Mouse (Mus musculus) left cerebral cortex, adult 6 months (tissue): ENCODE results near the gene Atg13. TPM values are rescaled to one million over a fixed set of nuclear protein-coding genes. Genes with fewer than 3 reads are reported as not detected.

Source experiments
- long read RNA-seq, 2 experiments: library from polyadenylated mRNA; unstranded; transcript quantifications; one replicate each; pipeline ENCODE4 v2.0.0; 2019 to 2020
- polyA plus RNA-seq: library from polyadenylated mRNA; unstranded; fragments of <200 nt; fragmentation: Nextera tagmentation; gene quantifications from 2 replicates; pipeline ENCODE4 v1.2.3, GENCODE M21; 2021

Gene Atg13
- 51.1 and 52.3 TPM in 2 replicates for polyA plus RNA-seq
- long read RNA-seq, experiment 1, transcript Atg13-202 (16 exons, 3,551 nt): minor isoform, 16 of 192 reads
- long read RNA-seq, experiment 1, transcript Atg13-201 (17 exons, 3,604 nt): major isoform, 65 of 192 reads
- long read RNA-seq, experiment 1, partial matches to known transcripts: 12 of 192 reads
- long read RNA-seq, experiment 1, other reads (novel, unspliced or antisense): 97 of 192 reads
- long read RNA-seq, experiment 2, transcript Atg13-201 (17 exons, 3,604 nt): major isoform, 15 of 46 reads
- long read RNA-seq, experiment 2, partial matches to known transcripts: 3 of 46 reads
- long read RNA-seq, experiment 2, other reads (novel, unspliced or antisense): 24 of 46 reads

GRCm38 (mm10) chr2:91710272-91711234 is at the start of gene Atg13, which contains the start of gene Harbi1:
Atg13 (minus strand) TSS chr2:91710576.
Harbi1 (plus strand) TSS chr2:91710852.

GRCm38 (mm10) chr2:91729971-91730821 is 19.8 kb upstream of the Atg13 start, which contains the start of gene Ambra1:
Ambra1 (plus strand) TSS chr2:91730134.

GRCm38 (mm10) chr2:91649553-91650359 is 60.6 kb downstream of the Atg13 start, which contains the start of the genes Zfp408 and Arhgap1:
Zfp408 (minus strand) TSS chr2:91649791.
Arhgap1 (plus strand) TSS chr2:91649860.

GRCm38 (mm10) chr2:91636229-91636628 is 74.1 kb downstream of the Atg13 start, which contains the start of gene F2:
F2 (minus strand) TSS chr2:91636414.

Other genes with a start within 250 kb of the Atg13 start
- 32.6 and 48.0 TPM in 2 replicates for gene Ckap5, start 183.8 kb downstream of the Atg13 start, polyA plus RNA-seq
- gene F2, start 74.2 kb downstream of the Atg13 start, polyA plus RNA-seq: not detected in 2 replicates
- gene Zfp408, start 60.8 kb downstream of the Atg13 start, polyA plus RNA-seq: 3.8 and 4.0 TPM in 2 replicates
- gene Arhgap1, start 60.7 kb downstream of the Atg13 start, polyA plus RNA-seq: 50.9 and 67.4 TPM in 2 replicates
- gene Harbi1, start 276 bp upstream of the Atg13 start, polyA plus RNA-seq: 9.6 and 9.7 TPM in 2 replicates
- 5.9 and 8.7 TPM in 2 replicates for gene Ambra1, start 19.6 kb upstream of the Atg13 start, polyA plus RNA-seq
- 3.6 and 7.0 TPM in 2 replicates for gene Chrm4, start 216.7 kb upstream of the Atg13 start, polyA plus RNA-seq
- gene Mdk, start 221.7 kb upstream of the Atg13 start, polyA plus RNA-seq: 20.9 and 31.8 TPM in 2 replicates
- gene Gm9821, start 235.1 kb upstream of the Atg13 start, polyA plus RNA-seq: 0.08 TPM in 1 of 2 replicates, not detected in the other